Mouse (Mus musculus) cerebellum, adult 2 months (tissue): ENCODE data around the gene Gfral.

ENCODE experiments used
- CTCF ChIP-seq: fragments of 200-500 bp; IDR thresholded peaks from 2 replicates; pipeline ENCODE4 v1.5.1; 2011; ENCODE audit warnings: low read depth, mild to moderate bottlenecking, control low read depth, low read length, moderate library complexity, borderline replicate concordance; ENCODE audit not compliant: insufficient read depth
- POLR2A ChIP-seq: fragments of 200-500 bp; IDR thresholded peaks from 2 replicates; pipeline ENCODE4 v1.6.1; 2011; ENCODE audit warnings: low read length, control low read depth, borderline replicate concordance; ENCODE audit not compliant: insufficient read depth

DNA sequence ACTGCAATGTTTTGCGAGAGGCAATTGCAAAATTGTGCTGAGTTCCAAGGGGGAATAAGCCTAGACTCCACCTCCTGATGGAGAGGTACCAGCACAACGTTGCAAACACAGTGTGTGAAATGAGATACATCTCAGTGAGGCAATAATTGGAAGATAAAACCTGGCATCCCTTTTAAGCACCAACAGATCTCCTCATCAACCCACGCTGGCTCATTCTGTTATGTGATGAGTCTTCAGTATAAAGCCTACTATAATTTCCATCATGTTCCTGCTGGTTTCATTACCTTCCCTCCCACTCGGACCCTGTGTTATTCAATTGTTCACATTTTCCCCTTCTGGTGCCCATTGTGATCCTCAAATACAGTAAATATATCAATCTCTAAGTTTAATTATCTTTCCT, 1.2 kb upstream of the Gfral start:
- TF ChIP-seq CTCF: no peak
- no peak for TF ChIP-seq POLR2A
